Mouse (Mus musculus): Measurements from ENCODE around the gene Dock7. TPM values are rescaled to one million over a fixed set of nuclear protein-coding genes. Genes with fewer than 3 reads are reported as not detected.
A peak's percentile ranks its signal among the peaks of the same experiment; 100 is the strongest.

The Dock7 gene
- polyA plus RNA-seq, 1 experiment from 2014 or later = 18.9 TPM

- no peaks in the 10 kb centered on the region for H3K9me3 ChIP-seq (replicated peaks)
- no peak overlapping the region for H3K9ac ChIP-seq
- H3K4me1 ChIP-seq = peaks cover 51% of the 10 kb centered on the region
- H3K36me3 ChIP-seq = no peaks in the 10 kb centered on the region
- WGBS (ENCODE audit: insufficient replicate concordance) = 66% methylated on average over 9 of the region's 9 CpGs
- no peak overlapping the region for H3K4me2 ChIP-seq
- no peak overlapping the region for H3K27ac ChIP-seq
- no peaks in the 10 kb centered on the region for H3K27me3 ChIP-seq (replicated peaks)
- H3K4me3 ChIP-seq = no peak overlapping the region
- no peak for ATAC-seq
These were observed 4.9 kb downstream of the Dock7 start for GRCm38 (mm10) chr4:99115797-99116196.

GRCm38 (mm10) chr4:99111670-99112069, 9.0 kb downstream of the Dock7 start:
- H3K27ac ChIP-seq = no peak overlapping the region
- no peak overlapping the region for H3K4me2 ChIP-seq
- 0 out of 2 replicates have a peak, but pooled peaks have one; percentile 41 for ATAC-seq
- no peaks in the 10 kb centered on the region for H3K9me3 ChIP-seq (replicated peaks)
- 74% methylated on average over 3 of the region's 3 CpGs for WGBS (ENCODE audit: insufficient replicate concordance)
- no peak overlapping the region for H3K4me3 ChIP-seq
- H3K36me3 ChIP-seq = no peaks in the 10 kb centered on the region
- no peaks in the 10 kb centered on the region for H3K27me3 ChIP-seq (replicated peaks)
- no peak overlapping the region for H3K9ac ChIP-seq
- H3K4me1 ChIP-seq = peaks cover 38% of the 10 kb centered on the region

- no peak for ATAC-seq
- WGBS (ENCODE audit: insufficient replicate concordance) = 84% methylated on average over 4 of the region's 4 CpGs
- no peak overlapping the region for H3K27ac ChIP-seq
These were observed 11.9 kb downstream of the Dock7 start for GRCm38 (mm10) chr4:99108817-99109216.

GRCm38 (mm10) chr4:99102846-99103245, 17.9 kb downstream of the Dock7 start:
- Histone ChIP-seq H3K27ac (no peak overlapping the region), H3K36me3 (no peaks in the 10 kb centered on the region), H3K4me1 (peaks cover 12% of the 10 kb centered on the region), H3K4me2 (no peak overlapping the region), H3K9ac (no peak overlapping the region), H3K9me3 (replicated peaks) (no peaks in the 10 kb centered on the region), H3K4me3 (no peak overlapping the region), H3K27me3 (replicated peaks) (no peaks in the 10 kb centered on the region)
- ATAC-seq = no peak
- 79% methylated on average over 3 of the region's 3 CpGs for WGBS (ENCODE audit: insufficient replicate concordance)

More at GRCm38 (mm10) chr4:99108817-99109216, 11.9 kb downstream of the Dock7 start:
- Histone ChIP-seq H3K4me2 (no peak overlapping the region), H3K9me3 (replicated peaks) (no peaks in the 10 kb centered on the region), H3K4me1 (peaks cover 30% of the 10 kb centered on the region), H3K4me3 (no peak overlapping the region), H3K36me3 (no peaks in the 10 kb centered on the region), H3K27me3 (replicated peaks) (no peaks in the 10 kb centered on the region), H3K9ac (no peak overlapping the region)

- H3K36me3 ChIP-seq = no peaks in the 10 kb centered on the region
- no peak overlapping the region for H3K27ac ChIP-seq
- no peak for ATAC-seq
- no peaks in the 10 kb centered on the region for H3K4me1 ChIP-seq
- H3K4me2 ChIP-seq = no peak overlapping the region
- no peaks in the 10 kb centered on the region for H3K9me3 ChIP-seq (replicated peaks)
- H3K27me3 ChIP-seq (replicated peaks) = no peaks in the 10 kb centered on the region
- WGBS (ENCODE audit: insufficient replicate concordance) = 48% methylated on average over 7 of the region's 7 CpGs
- H3K9ac ChIP-seq = no peak overlapping the region
- H3K4me3 ChIP-seq = no peak overlapping the region
These were observed 20.0 kb downstream of the Dock7 start for GRCm38 (mm10) chr4:99100724-99101123.

- H3K9me3 ChIP-seq (replicated peaks) = no peaks in the 10 kb centered on the region
- no peak overlapping the region for H3K4me2 ChIP-seq
- no peak for ATAC-seq
- H3K9ac ChIP-seq = no peak overlapping the region
- WGBS (ENCODE audit: insufficient replicate concordance) = 77% methylated on average over 3 of the region's 3 CpGs
- peaks cover 4% of the 10 kb centered on the region for H3K36me3 ChIP-seq
- H3K4me3 ChIP-seq = no peak overlapping the region
- no peak overlapping the region for H3K27ac ChIP-seq
- H3K4me1 ChIP-seq = peaks cover 48% of the 10 kb centered on the region
- H3K27me3 ChIP-seq (replicated peaks) = no peaks in the 10 kb centered on the region
These were observed 28.9 kb downstream of the Dock7 start for GRCm38 (mm10) chr4:99091777-99092176.

GRCm38 (mm10) chr4:99091151-99091701, 29.5 kb downstream of the Dock7 start:
- Histone ChIP-seq H3K27ac (no peak overlapping the region), H3K9ac (no peak overlapping the region), H3K4me2 (no peak overlapping the region), H3K36me3 (peaks cover 7% of the 10 kb centered on the region), H3K4me3 (no peak overlapping the region), H3K9me3 (replicated peaks) (no peaks in the 10 kb centered on the region), H3K4me1 (peaks cover 48% of the 10 kb centered on the region), H3K27me3 (replicated peaks) (no peaks in the 10 kb centered on the region)
- no peak for ATAC-seq
- 42% methylated on average over 3 of the region's 3 CpGs for WGBS (ENCODE audit: insufficient replicate concordance)

GRCm38 (mm10) chr4:99087760-99088485, 32.8 kb downstream of the Dock7 start:
- 46% methylated on average over 17 of the region's 17 CpGs for WGBS (ENCODE audit: insufficient replicate concordance)
- peak overlapping the region; percentile 54 for H3K4me2 ChIP-seq

GRCm38 (mm10) chr4:99083862-99084261, 36.9 kb downstream of the Dock7 start:
- no peak overlapping the region for H3K9ac ChIP-seq
- no peak overlapping the region for H3K4me3 ChIP-seq
- no peak for ATAC-seq
- H3K36me3 ChIP-seq = peaks cover 18% of the 10 kb centered on the region
- WGBS (ENCODE audit: insufficient replicate concordance) = 56% methylated on average over 3 of the region's 3 CpGs
- H3K27me3 ChIP-seq (replicated peaks) = no peaks in the 10 kb centered on the region
- peaks cover 18% of the 10 kb centered on the region for H3K4me1 ChIP-seq
- H3K4me2 ChIP-seq = no peak overlapping the region
- no peaks in the 10 kb centered on the region for H3K9me3 ChIP-seq (replicated peaks)
- H3K27ac ChIP-seq = no peak overlapping the region

More at GRCm38 (mm10) chr4:99087760-99088485, 32.8 kb downstream of the Dock7 start:
- no peaks in the 10 kb centered on the region for H3K9me3 ChIP-seq (replicated peaks)
- ATAC-seq = peak; percentile 83
- peaks cover 37% of the 10 kb centered on the region for H3K4me1 ChIP-seq
- no peaks in the 10 kb centered on the region for H3K27me3 ChIP-seq (replicated peaks)
- peak overlapping the region; percentile 63 for H3K27ac ChIP-seq
- H3K36me3 ChIP-seq = peaks cover 14% of the 10 kb centered on the region
- peak overlapping the region; percentile 14 for H3K4me3 ChIP-seq
- H3K9ac ChIP-seq = no peak overlapping the region

GRCm38 (mm10) chr4:99081169-99081568, 39.5 kb downstream of the Dock7 start:
- Histone ChIP-seq H3K4me2 (no peak overlapping the region), H3K27me3 (replicated peaks) (no peaks in the 10 kb centered on the region), H3K27ac (no peak overlapping the region), H3K4me1 (peaks cover 5% of the 10 kb centered on the region), H3K9me3 (replicated peaks) (no peaks in the 10 kb centered on the region), H3K36me3 (peaks cover 31% of the 10 kb centered on the region), H3K4me3 (no peak overlapping the region), H3K9ac (no peak overlapping the region)
- ATAC-seq = no peak
- WGBS (ENCODE audit: insufficient replicate concordance) = 64% methylated on average over 1 of the region's 1 CpGs

GRCm38 (mm10) chr4:99078005-99078404, 42.7 kb downstream of the Dock7 start:
- 51% methylated on average over 3 of the region's 3 CpGs for WGBS (ENCODE audit: insufficient replicate concordance)
- no peak overlapping the region for H3K9ac ChIP-seq
- ATAC-seq = no peak
- no peaks in the 10 kb centered on the region for H3K9me3 ChIP-seq (replicated peaks)
- peaks cover 36% of the 10 kb centered on the region for H3K36me3 ChIP-seq
- H3K4me2 ChIP-seq = no peak overlapping the region
- H3K27ac ChIP-seq = no peak overlapping the region
- H3K4me3 ChIP-seq = no peak overlapping the region
- H3K27me3 ChIP-seq (replicated peaks) = no peaks in the 10 kb centered on the region
- peaks cover 5% of the 10 kb centered on the region for H3K4me1 ChIP-seq

- no peak overlapping the region for H3K9ac ChIP-seq
- H3K9me3 ChIP-seq (replicated peaks) = no peaks in the 10 kb centered on the region
- no peaks in the 10 kb centered on the region for H3K4me1 ChIP-seq
- H3K4me3 ChIP-seq = no peak overlapping the region
- WGBS (ENCODE audit: insufficient replicate concordance) = 61% methylated on average over 6 of the region's 6 CpGs
- H3K36me3 ChIP-seq = peaks cover 41% of the 10 kb centered on the region
- H3K27ac ChIP-seq = no peak overlapping the region
- no peak for ATAC-seq
- H3K27me3 ChIP-seq (replicated peaks) = no peaks in the 10 kb centered on the region
- no peak overlapping the region for H3K4me2 ChIP-seq
These were observed 51.9 kb downstream of the Dock7 start for GRCm38 (mm10) chr4:99068806-99069205.

Measured in liver, embryonic 12.5 days (tissue).